Mouse (Mus musculus): ENCODE measurements at regions not wholly inside any gene's neighbourhood (a gene's known extent, or its start where the extent isn't known, plus 50 kb on each side); places are given as distances from the start of the nearest gene placed in this dataset.

- no peak for TF ChIP-seq CTCF (IDR thresholded peaks at IDR 0.05; ENCODE audit: extremely low read depth, insufficient read length, insufficient replicate concordance, low read depth, low read length)
- no peak for TF ChIP-seq POLR2A (IDR thresholded peaks at IDR 0.05; ENCODE audit: low read depth, low read length)
Measured at GRCm38 (mm10) chr9:61283311-61283710, 88.9 kb upstream of the Tle3 start.
